Mouse (Mus musculus) hematopoietic stem cell, adult 5-6 weeks (primary cell): Measurements from ENCODE around the gene Foxo1. TPM values are rescaled to one million over a fixed set of nuclear protein-coding genes. Genes with fewer than 3 reads are reported as not detected.

Experiments
- ATAC-seq, 2 experiments: fragments of 125-278 bp in 1 of 2; replicated peaks in 1 of 2; 2 replicates each; pipeline ENCODE4 v1.8.0; 2016 to 2017; ENCODE audit warnings: inconsistent platforms in 2 of 2, mild to moderate bottlenecking in 2 of 2, moderate number of reproducible peaks in 2 of 2, low read depth in 1 of 2, moderate TSS enrichment in 1 of 2; ENCODE audit not compliant: low FRiP score in 2 of 2, poor library complexity in 2 of 2, severe bottlenecking in 2 of 2, insufficient read depth in 1 of 2, low TSS enrichment in 1 of 2
- total RNA-seq: library from RNA; stranded (forward); fragments of 172-1452, 232-1000 nt; gene quantifications from 2 replicates; pipeline ENCODE4 v1.2.3, GENCODE M21; 2017

Foxo1 gene
- total RNA-seq, 1 experiment from 2014 or later = 2.2 TPM

- ATAC-seq = peak in 1 of 2 experiments; percentile 59; a peak in 1 of 4 replicates
Measured at GRCm38 (mm10) chr3:52262431-52263161, 5.5 kb upstream of the Foxo1 start.

- ATAC-seq = no peak
Measured at GRCm38 (mm10) chr3:52264354-52264753, 3.8 kb upstream of the Foxo1 start.

- 0 out of 4 replicates have a peak, but pooled peaks of 1 of the 2 experiments have one; percentile 24 for ATAC-seq
Measured at GRCm38 (mm10) chr3:52266606-52267160, 1.5 kb upstream of the Foxo1 start.

GRCm38 (mm10) chr3:52267293-52267651, 864 bp upstream of the Foxo1 start:
- ATAC-seq = no peak

GRCm38 (mm10) chr3:52268487-52268736, 276 bp downstream of the Foxo1 start:
- no peak for ATAC-seq

GRCm38 (mm10) chr3:52268737-52269513, 789 bp downstream of the Foxo1 start:
- 0 out of 4 replicates have a peak, but pooled peaks of 1 of the 2 experiments have one; percentile 22 for ATAC-seq

GRCm38 (mm10) chr3:52269514-52270351, 1.6 kb downstream of the Foxo1 start:
- peak; percentile 62 to 70 for ATAC-seq

- no peak for ATAC-seq
Measured at GRCm38 (mm10) chr3:52270511-52270910, 2.4 kb downstream of the Foxo1 start.

- ATAC-seq = no peak
Measured at GRCm38 (mm10) chr3:52271376-52271775, 3.2 kb downstream of the Foxo1 start.

- ATAC-seq = no peak
Measured at GRCm38 (mm10) chr3:52272376-52272865, 4.3 kb downstream of the Foxo1 start.

GRCm38 (mm10) chr3:52274475-52274874, 6.3 kb downstream of the Foxo1 start:
- ATAC-seq = no peak

GRCm38 (mm10) chr3:52275037-52275555, 7.0 kb downstream of the Foxo1 start:
- ATAC-seq = no peak

GRCm38 (mm10) chr3:52280681-52281080, 12.5 kb downstream of the Foxo1 start:
- no peak for ATAC-seq

GRCm38 (mm10) chr3:52281882-52282281, 13.7 kb downstream of the Foxo1 start:
- ATAC-seq = no peak

- no peak for ATAC-seq
Measured at GRCm38 (mm10) chr3:52282369-52282768, 14.2 kb downstream of the Foxo1 start.

GRCm38 (mm10) chr3:52283521-52283920, 15.4 kb downstream of the Foxo1 start:
- no peak for ATAC-seq

- ATAC-seq = no peak
Measured at GRCm38 (mm10) chr3:52290811-52291210, 22.7 kb downstream of the Foxo1 start.
